Mouse (Mus musculus) fat pad, adult 2 months (tissue): ENCODE results near the gene Gm49776.

Experiments
- DNase-seq: peaks from one replicate; pipeline ENCODE4 v3.0.0-alpha.2; 2011; ENCODE audit warnings: low read depth, low spot score; ENCODE audit errors: extremely low read depth

Gene Gm49776

DNA sequence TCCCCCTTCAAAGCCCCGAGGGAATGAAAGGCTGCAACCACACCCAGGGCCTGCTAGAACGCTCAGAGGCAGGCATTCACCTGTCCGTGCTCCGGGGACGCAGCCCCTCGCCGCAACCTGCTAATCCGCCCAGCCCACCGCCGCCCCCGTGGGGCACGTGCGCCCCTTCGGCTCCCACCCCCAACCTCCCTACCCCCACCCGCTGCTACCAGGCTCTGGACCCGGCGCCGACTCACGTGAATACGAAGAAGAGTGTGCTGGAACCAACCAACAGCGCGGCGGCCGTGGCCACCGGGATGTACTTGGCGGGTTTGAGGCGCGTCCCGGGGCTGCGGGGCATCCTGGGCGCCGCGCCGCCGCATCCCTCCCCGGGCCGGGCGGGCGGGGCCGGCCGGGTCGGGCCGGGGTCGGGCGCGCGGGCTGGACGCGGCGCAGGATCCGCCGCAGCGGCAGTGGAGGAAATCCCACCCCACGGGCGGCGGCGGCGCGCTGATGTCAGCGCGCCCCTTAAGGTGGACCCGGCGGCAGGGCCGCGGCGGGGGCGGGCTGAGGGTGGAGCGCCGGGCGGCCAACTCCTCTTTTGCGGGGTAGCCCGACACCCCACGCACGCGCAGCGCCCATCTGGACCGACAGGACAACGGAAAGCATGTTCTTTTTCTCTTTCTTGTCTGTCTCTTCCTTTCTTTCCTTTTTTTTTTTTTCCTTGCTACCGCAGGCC is 23.3 kb downstream of the Gm49776 start, which contains the start of gene Zdhhc8:
Zdhhc8 (minus strand) TSS at position 466 of the 718 bp plus-strand sequence.
- no peak for DNase-seq

DNA sequence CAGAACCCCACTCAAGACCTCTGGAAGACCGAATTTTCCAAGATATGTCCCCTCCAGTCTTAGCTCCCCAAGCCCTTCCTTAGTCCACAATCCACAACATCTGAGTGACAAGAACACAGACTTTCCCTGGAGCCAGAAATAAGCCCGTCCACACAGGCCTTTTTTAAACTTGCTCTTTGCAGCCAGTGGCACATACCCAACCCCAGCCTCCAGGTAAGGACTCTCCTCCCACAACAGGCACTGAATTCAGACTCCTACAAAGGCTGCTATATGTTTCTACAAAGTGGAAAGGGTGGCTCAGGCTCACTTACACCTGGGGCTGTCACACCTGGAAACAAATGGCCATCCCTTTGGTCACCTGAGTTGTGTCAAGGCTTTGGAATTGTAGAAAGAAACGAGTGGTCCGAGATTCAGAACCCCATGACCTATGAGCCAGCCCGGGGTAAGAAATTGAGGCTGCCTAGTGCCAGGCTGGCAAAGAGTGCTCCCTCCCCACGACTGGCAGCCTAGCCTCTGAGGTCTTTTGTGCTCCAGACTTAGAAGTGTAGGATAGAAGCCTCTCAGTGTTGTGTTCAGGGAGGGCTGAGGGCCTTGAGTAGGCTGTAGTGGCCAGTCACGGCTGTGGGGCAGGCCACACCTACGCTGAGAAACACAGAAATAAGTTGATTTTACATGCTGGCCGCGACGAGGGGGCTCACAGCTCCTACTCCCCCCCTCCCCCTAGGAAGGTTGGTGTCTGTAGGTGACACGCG is 24.0 kb downstream of the Gm49776 start:
- no peak for DNase-seq

DNA sequence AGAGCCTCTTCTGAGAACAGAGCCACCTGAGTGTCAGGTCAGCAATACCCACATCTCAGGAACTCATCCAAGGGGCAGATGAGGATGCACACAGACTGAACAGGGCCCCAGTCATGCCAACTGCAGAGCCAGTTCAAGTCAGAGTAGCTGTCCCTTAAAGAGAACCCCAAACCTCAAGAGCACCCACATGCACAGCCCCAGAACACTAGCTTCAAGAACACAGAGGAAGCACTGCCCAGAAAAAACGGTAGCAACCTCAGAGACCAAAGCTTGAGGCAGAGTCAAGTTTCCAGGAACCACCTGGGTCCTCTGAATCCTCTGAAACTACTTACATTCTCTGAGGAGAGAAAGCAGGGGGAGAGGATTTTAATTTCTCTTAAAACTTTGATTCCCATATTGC is 24.7 kb downstream of the Gm49776 start:
- no peak for DNase-seq

DNA sequence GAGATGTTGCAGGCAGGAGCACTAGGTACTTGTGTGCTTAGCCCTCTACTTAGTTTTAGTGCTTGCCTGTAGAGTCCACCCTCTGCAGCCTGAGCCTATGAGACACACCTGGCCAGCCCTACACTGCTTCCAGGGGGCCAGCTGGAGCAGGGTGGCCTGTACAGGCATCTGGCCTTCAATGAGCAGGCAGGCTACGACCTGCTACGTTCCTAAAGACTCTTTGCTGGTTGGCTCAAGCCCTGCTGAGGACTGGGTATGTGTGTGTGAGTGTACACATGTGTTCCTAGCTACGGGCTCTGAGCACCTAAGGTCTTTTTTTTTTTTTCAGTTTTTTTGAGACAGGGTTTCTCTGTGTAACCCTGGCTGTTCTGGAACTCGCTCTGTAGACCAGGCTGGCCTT is 26.7 kb downstream of the Gm49776 start:
- DNase-seq, result no peak

DNA sequence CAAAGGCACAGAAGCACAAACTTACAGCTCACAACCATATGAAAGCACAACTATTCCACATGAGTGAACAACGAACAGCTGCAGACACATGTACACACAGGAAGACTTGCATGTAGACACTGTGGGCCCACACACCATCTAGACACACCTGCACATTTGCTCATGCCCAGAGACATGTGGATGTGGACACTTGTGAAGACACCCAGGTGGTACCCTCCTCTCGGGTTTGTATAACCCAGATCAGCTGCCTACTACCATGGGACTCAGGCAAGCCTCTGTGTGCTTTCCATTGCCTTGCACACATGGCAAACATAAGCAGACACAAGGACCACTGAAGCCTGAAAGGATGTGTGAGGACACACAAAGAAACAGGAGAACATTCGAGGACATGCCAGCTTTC is 27.1 kb downstream of the Gm49776 start:
- no peak for DNase-seq

DNA sequence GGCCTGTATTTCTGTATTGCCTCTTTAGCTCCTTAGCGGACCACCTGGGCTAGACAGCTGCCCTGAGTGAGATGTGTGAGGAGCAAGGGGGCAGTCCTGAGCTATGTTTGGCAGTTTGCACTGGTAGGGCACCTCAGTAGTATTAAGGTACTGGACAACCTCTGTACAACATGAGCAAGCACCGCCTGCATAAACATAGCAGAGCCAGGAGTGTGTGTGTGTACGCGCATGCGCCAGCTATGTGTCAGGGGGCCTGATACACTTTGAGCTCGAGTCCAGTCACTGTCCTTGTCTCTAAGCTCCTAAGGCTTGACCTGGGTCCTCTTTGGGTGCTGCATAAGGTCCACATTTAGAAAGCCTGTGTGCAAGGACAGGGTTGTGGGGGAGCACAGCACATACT is 27.5 kb downstream of the Gm49776 start:
- no peak for DNase-seq

DNA sequence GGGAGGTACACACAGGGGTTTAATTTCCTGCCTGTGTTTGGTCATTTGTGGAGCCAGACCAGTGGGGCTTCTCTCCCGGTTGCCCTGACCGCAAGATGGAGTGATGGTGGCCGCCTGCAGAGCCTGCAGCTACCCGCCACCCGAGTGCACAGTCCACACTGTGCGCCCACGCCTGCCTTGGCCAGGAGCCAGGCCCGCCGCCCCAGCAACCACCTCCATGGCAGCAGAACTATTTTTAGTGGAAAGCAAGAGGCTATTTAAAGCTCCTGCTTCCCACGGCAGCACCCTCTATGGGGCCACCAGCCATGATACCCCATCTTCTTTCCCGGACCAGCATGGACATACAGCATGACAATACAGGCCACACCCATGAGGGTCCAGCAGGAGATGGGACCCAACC is 28.5 kb downstream of the Gm49776 start:
- DNase-seq, result no peak

DNA sequence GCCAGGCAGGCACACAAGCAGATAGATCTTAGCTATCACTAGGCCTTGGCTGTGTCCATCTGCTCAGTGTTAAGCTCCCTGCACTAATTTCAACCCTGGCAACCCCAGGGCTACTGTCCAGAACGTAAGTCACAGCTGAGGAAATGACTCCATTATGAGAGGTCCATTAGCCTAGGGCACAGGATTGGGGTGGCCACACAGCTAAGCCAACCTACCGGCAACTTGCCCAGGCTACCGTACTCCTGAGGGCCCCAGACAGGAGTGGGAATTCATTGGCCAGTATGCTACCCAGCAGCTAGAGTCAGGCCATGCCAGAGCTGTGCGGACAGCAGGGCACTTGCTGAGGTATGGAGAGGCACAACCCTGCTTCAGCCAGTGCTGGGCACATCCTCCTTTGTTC is 29.3 kb downstream of the Gm49776 start:
- no peak for DNase-seq

DNA sequence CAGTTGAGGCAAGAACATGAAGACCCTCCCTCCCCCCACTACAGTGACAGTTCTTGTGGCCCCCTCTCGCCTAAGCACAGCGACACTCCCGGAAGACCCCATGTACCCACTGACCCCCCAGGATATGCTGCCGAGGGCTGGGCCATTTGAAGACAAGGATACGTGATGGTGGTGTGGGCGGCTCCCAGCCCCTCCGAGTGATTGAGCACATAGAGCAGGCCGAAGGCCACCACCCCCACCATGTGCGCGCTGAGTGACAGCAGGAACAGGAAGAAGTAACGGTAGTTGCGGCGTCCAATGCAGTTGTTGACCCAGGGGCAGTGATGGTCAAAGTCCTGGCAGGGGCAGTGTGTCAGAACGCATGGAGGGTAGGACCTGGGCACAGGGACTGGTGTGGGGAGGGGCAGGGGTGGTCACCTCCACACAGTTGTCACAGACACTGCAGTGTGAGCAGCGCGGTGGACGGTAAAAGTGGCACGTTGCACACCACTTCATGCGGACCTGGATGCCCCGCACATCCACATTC is 30.2 kb downstream of the Gm49776 start:
- DNase-seq, result no peak

DNA sequence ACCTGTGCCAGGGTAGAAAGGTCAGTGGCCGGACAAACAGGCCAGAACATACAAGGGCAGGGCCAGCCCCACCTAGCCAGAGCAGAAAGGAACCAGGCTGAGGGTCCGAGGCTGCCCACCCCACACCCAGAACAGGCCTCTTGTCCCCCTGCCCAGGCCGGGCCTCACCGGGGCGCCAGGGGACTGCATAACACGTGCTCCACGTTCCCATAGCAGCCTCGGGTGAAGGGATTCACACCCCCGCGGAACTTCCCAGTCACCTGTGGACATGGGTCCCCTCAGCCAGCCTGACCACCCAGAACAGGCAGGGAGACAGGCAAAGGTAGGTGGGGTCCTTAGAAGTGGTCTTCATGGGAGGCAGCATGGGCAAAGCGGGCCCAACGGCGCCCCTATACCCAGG is 30.9 kb downstream of the Gm49776 start:
- DNase-seq, result no peak

DNA sequence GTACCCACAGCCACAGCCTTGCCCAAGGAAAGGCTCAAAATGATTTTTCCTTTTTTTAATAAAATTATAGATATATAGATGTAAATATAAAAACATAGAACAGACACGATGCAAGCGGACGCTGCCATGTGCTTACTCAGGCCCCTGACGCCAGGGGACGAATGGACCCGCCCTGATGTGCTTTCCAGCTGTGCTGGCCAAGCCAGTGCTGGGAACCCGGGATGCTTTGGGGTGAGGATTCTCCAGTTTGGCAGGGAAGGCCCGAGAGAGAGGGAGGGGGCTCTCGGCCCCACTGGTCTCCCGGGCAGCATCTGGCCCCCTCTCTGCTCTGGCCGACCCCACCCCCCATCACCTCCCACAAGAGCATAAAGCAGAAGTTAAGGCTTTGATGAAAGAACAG is 35.9 kb downstream of the Gm49776 start:
- DNase-seq, result no peak

DNA sequence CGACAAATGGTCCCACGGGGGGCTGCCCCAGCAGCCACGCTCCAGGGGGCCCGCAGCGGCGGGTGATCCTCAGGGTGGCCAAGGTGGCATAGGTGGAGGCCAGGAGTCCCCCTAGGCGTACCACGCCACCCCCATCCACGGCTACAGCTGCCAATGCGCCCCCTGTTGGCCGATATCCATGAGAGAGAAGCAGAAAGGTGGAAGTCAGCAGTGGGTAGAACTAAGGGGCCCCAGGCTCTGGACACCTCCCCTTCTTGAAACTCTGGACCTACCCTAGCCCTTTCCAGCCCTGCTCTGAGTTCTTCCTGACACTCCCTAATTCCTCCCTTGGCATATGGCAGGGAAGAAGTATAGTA is 36.6 kb downstream of the Gm49776 start:
- DNase-seq, result no peak

DNA sequence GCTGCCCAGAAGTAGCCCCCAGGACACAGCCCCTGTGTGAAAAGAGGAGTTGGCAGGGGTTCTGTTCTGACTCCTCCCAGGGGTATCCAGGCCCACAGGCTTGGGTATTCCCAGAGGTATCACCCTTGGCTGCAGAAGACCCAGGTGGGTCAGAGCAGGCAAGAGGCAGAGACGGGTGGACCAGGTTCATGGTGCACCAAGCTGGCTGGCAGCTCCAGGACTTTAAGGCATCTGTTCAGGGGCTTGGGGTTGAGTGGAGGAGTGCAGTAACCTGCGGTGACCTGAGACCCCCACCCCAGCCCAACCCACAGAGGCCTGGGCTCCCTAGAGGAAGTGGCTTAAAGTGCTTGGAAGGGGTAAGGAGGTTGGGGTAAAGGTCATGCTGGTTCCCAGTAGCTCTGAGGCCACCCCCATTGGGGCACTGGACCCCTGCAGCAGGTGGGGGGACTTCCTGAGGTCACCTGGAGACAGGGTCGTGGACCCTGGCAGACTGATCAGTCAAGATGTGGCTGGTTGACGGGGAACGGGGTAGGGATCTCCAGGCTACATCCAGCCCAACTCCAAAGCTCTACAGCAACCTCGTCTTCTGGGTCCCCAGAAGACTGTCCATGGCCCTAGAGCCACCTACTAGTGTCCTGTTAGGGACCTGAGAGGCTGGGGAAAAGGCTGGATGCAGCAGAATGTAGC is 37.1 kb downstream of the Gm49776 start:
- no peak for DNase-seq

DNA sequence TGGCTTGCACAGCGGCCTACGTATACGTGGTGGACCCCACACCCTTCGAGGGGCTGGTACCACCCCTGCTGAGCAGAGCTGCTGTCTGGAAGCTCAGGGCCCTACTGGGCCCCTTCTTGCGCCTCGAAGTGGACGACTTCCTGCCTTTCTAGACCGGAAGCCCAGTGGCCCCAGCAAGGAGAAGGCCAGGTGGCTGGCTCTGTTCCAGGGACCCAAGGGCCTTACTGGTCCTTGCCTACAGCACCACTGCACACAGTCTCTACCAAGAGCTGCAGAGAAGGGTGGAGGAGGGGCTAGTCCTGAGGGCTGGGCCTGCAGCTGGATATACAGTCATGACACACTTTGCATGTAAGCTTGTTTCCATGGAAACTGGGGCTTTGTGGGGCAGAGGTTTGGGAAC is 38.1 kb downstream of the Gm49776 start:
- DNase-seq, result no peak

DNA sequence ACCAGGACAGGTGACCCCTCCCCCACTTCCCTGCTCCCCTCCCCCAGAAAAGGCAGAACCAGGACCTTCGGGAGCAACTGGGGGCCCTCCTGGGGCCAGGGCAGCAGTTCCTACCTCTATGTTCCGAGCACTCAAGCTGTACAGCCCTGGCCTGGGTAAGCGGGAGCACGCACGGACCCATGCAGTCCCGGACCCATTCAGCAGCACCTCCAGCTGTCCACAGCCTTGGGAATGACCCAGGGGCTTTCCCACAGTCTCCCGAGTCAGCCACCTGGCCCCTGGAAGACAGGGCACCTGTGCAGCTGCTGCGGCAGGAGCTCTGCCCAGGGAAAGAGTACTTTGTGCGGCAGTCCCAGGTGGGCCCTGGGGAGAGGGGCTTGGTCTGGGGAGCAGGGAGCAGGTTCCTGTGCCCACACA is 39.5 kb downstream of the Gm49776 start:
- DNase-seq, result no peak

DNA sequence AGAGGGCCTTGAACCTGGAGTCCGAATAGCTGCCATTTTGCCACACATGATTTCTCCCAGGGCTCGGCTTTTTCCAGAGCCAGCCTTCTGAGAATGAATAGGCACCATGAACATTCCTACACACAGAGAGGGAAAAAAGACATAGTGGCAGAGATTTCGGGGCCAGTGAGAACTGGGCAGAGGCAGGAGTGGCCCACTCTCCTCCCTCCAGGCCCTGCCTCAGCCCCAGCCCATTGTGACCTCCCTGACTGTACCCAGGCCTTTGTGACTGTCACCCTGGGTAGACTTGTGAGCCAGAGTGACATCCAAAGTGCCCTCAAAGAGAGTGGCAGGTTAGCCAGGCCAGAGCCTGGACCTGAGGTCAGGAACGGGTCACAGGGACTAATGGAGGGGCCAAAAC is 40.5 kb downstream of the Gm49776 start, which contains the start of gene Ccdc188:
Ccdc188 (plus strand) TSS at position 301 of the 400 bp plus-strand sequence.
- no peak for DNase-seq

DNA sequence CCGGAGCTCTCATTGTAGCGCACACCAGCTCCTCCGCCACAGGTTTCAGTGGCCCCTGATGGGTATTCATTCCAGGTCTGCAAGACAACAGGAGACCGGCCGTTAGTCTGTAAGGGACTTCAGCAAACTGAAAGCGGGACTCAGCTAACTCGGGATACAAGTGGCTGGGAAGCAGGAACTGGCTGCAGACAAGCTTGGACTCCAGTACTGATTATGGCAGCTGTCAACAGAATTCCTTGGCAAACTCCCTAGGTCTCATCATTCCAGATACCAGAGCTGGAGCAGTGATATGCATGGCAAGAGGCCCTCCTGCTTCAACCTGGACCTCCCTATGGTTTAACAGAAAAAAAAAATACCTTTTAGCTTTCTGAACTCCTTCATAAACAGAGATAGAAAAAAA is 43.3 kb downstream of the Gm49776 start:
- DNase-seq, result no peak

DNA sequence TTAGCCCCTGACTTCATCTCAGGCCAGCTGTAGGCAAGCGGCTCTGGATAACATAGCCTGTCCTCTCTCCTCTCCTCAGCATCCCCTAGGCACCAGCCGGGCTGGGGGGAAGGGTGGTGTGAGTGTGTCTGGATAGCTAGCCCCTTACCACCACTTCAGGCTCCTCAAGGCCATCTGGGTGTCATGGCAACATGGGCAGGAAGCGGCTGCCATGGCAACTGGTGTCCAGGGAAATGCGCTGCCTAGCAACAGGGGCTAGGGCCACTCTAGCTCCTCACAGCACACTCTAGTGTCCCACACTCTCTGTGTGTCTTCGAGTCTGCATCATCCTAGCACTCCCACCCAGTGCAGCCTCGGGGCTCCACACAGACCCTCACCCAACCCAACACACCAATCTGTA is 44.4 kb downstream of the Gm49776 start:
- no peak for DNase-seq

DNA sequence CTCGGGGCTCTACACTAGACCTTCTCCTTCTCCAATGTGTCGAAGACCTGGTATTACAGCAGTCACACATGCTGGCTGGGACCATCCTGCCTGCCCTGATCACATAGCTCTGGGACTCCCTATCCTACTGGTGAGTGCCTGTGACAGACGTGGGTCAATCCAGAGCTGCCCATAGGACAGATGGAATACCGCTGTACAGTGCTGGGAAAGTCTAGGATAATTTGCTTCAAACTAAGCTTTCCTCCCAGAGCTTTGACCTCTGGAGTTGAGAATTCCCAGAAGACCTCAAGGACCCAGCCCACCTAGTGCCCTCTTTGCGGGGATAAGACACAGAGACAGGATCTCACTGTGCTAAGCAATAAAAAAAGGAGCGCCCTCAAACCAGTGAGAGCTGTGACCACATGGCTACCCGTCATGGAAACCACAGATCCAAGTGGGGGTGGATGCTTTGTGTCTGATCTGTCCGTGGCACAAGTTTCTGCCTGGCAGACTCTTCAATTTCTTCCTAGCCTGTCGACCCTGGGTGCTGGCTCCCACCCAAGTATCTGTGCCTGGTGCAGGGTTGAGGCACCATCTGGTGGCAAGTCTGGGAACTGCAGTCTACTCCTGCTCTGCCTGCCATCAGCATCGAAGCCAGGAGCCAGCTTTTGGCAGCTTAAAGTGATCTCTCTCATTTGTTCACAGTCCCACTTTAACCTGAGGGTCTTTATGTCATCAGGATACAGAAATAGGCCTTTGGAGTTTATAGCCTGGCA is 46.5 kb downstream of the Gm49776 start:
- no peak for DNase-seq

DNA sequence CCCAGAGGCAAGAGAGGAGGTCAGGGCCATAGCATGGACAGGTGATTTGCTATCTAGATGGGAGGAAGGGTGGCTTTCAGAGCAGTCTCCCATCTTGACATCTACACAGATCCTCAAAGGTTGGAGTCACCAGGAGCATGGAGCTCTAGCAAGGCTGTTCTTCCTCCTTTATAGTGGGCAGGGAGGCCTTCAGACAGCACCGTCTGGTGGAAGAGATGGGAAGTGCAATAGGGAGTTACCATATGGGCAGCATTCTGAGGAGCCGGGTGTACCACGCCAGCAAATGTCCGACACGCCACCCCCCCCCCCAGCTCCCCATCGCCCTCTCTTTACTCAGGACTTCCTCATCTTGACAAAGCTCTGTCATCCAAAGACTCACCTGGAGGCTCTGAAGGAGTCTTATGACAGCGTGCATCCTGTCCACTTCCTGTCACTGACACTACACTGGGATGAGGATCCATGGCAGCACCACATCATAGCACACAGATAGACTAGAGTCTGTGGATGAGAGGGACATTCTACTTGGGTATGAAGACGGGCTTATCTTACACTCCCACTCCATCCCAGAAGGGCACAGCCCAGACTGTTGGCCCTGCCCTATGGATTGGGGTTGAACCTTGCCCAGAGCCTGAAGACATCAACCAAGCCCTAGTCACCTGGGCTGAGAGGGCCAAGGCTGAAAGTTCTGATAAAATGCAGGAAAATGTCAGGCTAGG is 47.3 kb downstream of the Gm49776 start:
- DNase-seq, result no peak
